Mouse (Mus musculus) embryonic facial prominence, embryonic 10.5 days (tissue): ENCODE data around the gene Pfn3. TPM values are rescaled to one million over a fixed set of nuclear protein-coding genes. Genes with fewer than 3 reads are reported as not detected.

Source experiments
- DNase-seq: peaks from one replicate; pipeline ENCODE4 v3.0.0-alpha.2; 2017; ENCODE audit warnings: low spot score
- H3K27ac ChIP-seq: fragments of 300-500 bp; sonication (generic); replicated peaks from 2 replicates; pipeline ENCODE4 v1.5.1; 2016; ENCODE audit warnings: mild to moderate bottlenecking
- H3K27me3 ChIP-seq: fragments of 300-500 bp; sonication (generic); replicated peaks from 2 replicates; pipeline ENCODE4 v1.6.1; 2016; ENCODE audit warnings: low read depth, mild to moderate bottlenecking; ENCODE audit not compliant: poor library complexity, severe bottlenecking
- H3K36me3 ChIP-seq: fragments of 300-500 bp; sonication (generic); replicated peaks from 2 replicates; pipeline ENCODE4 v1.6.1; 2016; ENCODE audit warnings: mild to moderate bottlenecking, moderate library complexity
- H3K4me1 ChIP-seq: fragments of 300-500 bp; sonication (generic); 2 replicates; pipeline ENCODE4 v1.6.1; 2016
- H3K4me3 ChIP-seq: fragments of 300-500 bp; sonication (generic); 2 replicates; pipeline ENCODE4 v1.5.1; 2016; ENCODE audit warnings: mild to moderate bottlenecking, moderate library complexity
- H3K9me3 ChIP-seq: fragments of 300-500 bp; sonication (generic); 2 replicates; pipeline ENCODE4 v1.6.1; 2016; ENCODE audit warnings: mild to moderate bottlenecking
- WGBS: fragments of 180-500 bp; shearing (Covaris S2); methylation state at CpG from one replicate; pipeline ENCODE4 v1.1.7; 2016; 5-methylcytosine and 5-hydroxymethylcytosine counted together
- polyA plus RNA-seq: library from polyadenylated mRNA; unstranded; fragments of >200 nt; fragmentation: Nextera tagmentation; extraction: Ambion mirVana; gene quantifications from 2 replicates; pipeline ENCODE4 v1.2.1, GENCODE M21; 2016

The Pfn3 gene
- polyA plus RNA-seq, 1 experiment from 2014 or later: not detected

- H3K27ac ChIP-seq: no peak overlapping the region
- 82% methylated on average over 7 of the region's 7 CpGs for WGBS
- H3K36me3 ChIP-seq: no peaks in the 10 kb centered on the region
- H3K9me3 ChIP-seq: no peaks in the 10 kb centered on the region
- no peak for DNase-seq
- peaks cover 21% of the 10 kb centered on the region for H3K4me1 ChIP-seq
- H3K4me3 ChIP-seq: no peak overlapping the region
- H3K27me3 ChIP-seq: peaks cover 41% of the 10 kb centered on the region
Measured at GRCm38 (mm10) chr13:55403266-55403665, 11.8 kb downstream of the Pfn3 start.

GRCm38 (mm10) chr13:55400039-55400346 lies 15.0 kb downstream of the Pfn3 start:
- no peak overlapping the region for H3K4me3 ChIP-seq
- DNase-seq: no peak
- WGBS: 84% methylated on average over 1 of the region's 1 CpGs
- peaks cover 31% of the 10 kb centered on the region for H3K27me3 ChIP-seq
- peaks cover 16% of the 10 kb centered on the region for H3K4me1 ChIP-seq
- H3K36me3 ChIP-seq: no peaks in the 10 kb centered on the region
- H3K9me3 ChIP-seq: no peaks in the 10 kb centered on the region
- H3K27ac ChIP-seq: no peak overlapping the region

- 64% methylated on average over 5 of the region's 5 CpGs for WGBS
- Histone ChIP-seq H3K4me3 (no peak overlapping the region), H3K4me1 (peaks cover 16% of the 10 kb centered on the region), H3K9me3 (no peaks in the 10 kb centered on the region), H3K27ac (no peak overlapping the region), H3K36me3 (no peaks in the 10 kb centered on the region), H3K27me3 (peaks cover 27% of the 10 kb centered on the region)
- no peak for DNase-seq
Measured at GRCm38 (mm10) chr13:55399300-55400038, 15.6 kb downstream of the Pfn3 start.

- Histone ChIP-seq H3K36me3 (no peaks in the 10 kb centered on the region), H3K4me1 (peaks cover 8% of the 10 kb centered on the region), H3K27me3 (peaks cover 19% of the 10 kb centered on the region; the same call in 1 of the 2 replicates), H3K27ac (no peak within 1 kb of the TSS), H3K9me3 (no peaks in the 10 kb centered on the region), H3K4me3 (no peak within 1 kb of the TSS)
- 89% methylated on average over 1 of the region's 1 CpGs for WGBS
- no peak for DNase-seq
Measured at GRCm38 (mm10) chr13:55398088-55398487, 16.9 kb downstream of the Pfn3 start, which contains the start of gene Slc34a1. Gene Slc34a1, plus strand, starts transcription at chr13:55398187.

DNA sequence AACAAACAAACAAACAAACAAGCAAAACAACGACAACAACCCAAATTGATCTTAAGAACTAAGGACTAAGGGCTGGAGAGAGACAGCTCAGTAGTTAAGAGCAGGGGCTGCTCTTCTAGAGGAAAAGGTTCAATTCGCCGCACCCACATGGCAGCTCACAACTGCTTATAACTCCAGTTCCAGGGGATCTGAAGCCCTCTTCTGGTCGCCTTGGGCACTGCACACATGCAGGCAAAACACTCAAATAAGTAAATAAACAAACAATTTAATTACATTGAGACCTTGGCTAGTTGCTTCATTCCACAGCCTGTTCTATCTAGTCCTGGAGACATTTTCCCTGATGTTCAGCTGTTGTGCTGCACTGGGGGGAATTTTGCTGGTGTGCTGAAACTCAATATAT lies 22.1 kb downstream of the Pfn3 start:
- Histone ChIP-seq H3K4me1 (peaks cover 5% of the 10 kb centered on the region), H3K9me3 (no peaks in the 10 kb centered on the region), H3K27ac (no peak overlapping the region), H3K27me3 (0 out of 2 replicates have a peak, but pooled peaks cover 2% of the 10 kb centered on the region), H3K4me3 (no peak overlapping the region), H3K36me3 (no peaks in the 10 kb centered on the region)
- DNase-seq: no peak
- 66% methylated on average over 4 of the region's 4 CpGs for WGBS

GRCm38 (mm10) chr13:55391626-55392029 lies 23.4 kb downstream of the Pfn3 start:
- Histone ChIP-seq H3K9me3 (no peaks in the 10 kb centered on the region), H3K27me3 (no peaks in the 10 kb centered on the region), H3K36me3 (no peaks in the 10 kb centered on the region), H3K4me1 (peaks cover 5% of the 10 kb centered on the region), H3K4me3 (no peak overlapping the region), H3K27ac (no peak overlapping the region)
- WGBS: 82% methylated on average over 1 of the region's 1 CpGs
- DNase-seq: no peak

GRCm38 (mm10) chr13:55390644-55391043 lies 24.4 kb downstream of the Pfn3 start:
- H3K9me3 ChIP-seq: no peaks in the 10 kb centered on the region
- no peak for DNase-seq
- 86% methylated on average over 3 of the region's 3 CpGs for WGBS

GRCm38 (mm10) chr13:55381790-55382189 lies 33.2 kb downstream of the Pfn3 start:
- no peaks in the 10 kb centered on the region for H3K36me3 ChIP-seq
- no peaks in the 10 kb centered on the region for H3K9me3 ChIP-seq
- 80% methylated on average over 4 of the region's 4 CpGs for WGBS
- H3K4me1 ChIP-seq: peaks cover 11% of the 10 kb centered on the region
- no peak overlapping the region for H3K27ac ChIP-seq
- H3K4me3 ChIP-seq: no peak overlapping the region
- H3K27me3 ChIP-seq: peaks cover 74% of the 10 kb centered on the region
- DNase-seq: no peak

More at GRCm38 (mm10) chr13:55390644-55391043, 24.4 kb downstream of the Pfn3 start:
- Histone ChIP-seq H3K27ac (no peak overlapping the region), H3K4me1 (no peaks in the 10 kb centered on the region), H3K27me3 (no peaks in the 10 kb centered on the region), H3K36me3 (no peaks in the 10 kb centered on the region), H3K4me3 (no peak overlapping the region)

- Histone ChIP-seq H3K4me3 (peak overlapping the region; percentile 44), H3K36me3 (no peaks in the 10 kb centered on the region), H3K27me3 (peaks cover 90% of the 10 kb centered on the region), H3K27ac (no peak overlapping the region), H3K9me3 (no peaks in the 10 kb centered on the region), H3K4me1 (peaks cover 11% of the 10 kb centered on the region)
- peak; percentile 48 for DNase-seq
- WGBS: 6% methylated on average over 32 of the region's 32 CpGs
Measured at GRCm38 (mm10) chr13:55378907-55379580, 36.0 kb downstream of the Pfn3 start.

- Histone ChIP-seq H3K4me3 (no peak overlapping the region), H3K27me3 (peaks cover 86% of the 10 kb centered on the region), H3K4me1 (peaks cover 17% of the 10 kb centered on the region), H3K9me3 (no peaks in the 10 kb centered on the region), H3K27ac (no peak overlapping the region), H3K36me3 (no peaks in the 10 kb centered on the region)
- 71% methylated on average over 2 of the region's 2 CpGs for WGBS
- no peak for DNase-seq
Measured at GRCm38 (mm10) chr13:55375877-55376276, 39.2 kb downstream of the Pfn3 start.

GRCm38 (mm10) chr13:55374206-55374924 lies 40.7 kb downstream of the Pfn3 start:
- H3K27ac ChIP-seq: no peak overlapping the region
- no peaks in the 10 kb centered on the region for H3K9me3 ChIP-seq
- 70% methylated on average over 6 of the region's 6 CpGs for WGBS
- H3K4me1 ChIP-seq: peaks cover 19% of the 10 kb centered on the region
- no peak overlapping the region for H3K4me3 ChIP-seq
- H3K36me3 ChIP-seq: no peaks in the 10 kb centered on the region
- H3K27me3 ChIP-seq: peaks cover 77% of the 10 kb centered on the region
- DNase-seq: no peak

- Histone ChIP-seq H3K4me3 (no peak overlapping the region), H3K36me3 (no peaks in the 10 kb centered on the region), H3K27me3 (peaks cover 54% of the 10 kb centered on the region), H3K9me3 (no peaks in the 10 kb centered on the region), H3K4me1 (peaks cover 9% of the 10 kb centered on the region), H3K27ac (no peak overlapping the region)
- 54% methylated on average over 5 of the region's 5 CpGs for WGBS
- no peak for DNase-seq
Measured at GRCm38 (mm10) chr13:55371740-55372139, 43.3 kb downstream of the Pfn3 start.
